ENCODE assay signal across 24 mouse cellular contexts in genomic region chr5:72839655-72840054, GRCm38 (mm10). TPM values are rescaled to one million over a fixed set of nuclear protein-coding genes. Genes with fewer than 3 reads are reported as not detected.
DNase-seq lines count a peak whose midpoint lies in the region; ATAC-seq lines count a peak whose summit lies in the region.
"Had no signal": no experiment of that assay in that cellular context is flagged by ENCODE, and none has a peak within 500 bp of the region (broad histone marks: within the 10 kb centered on the region; RNA-seq: fewer than 3 reads in every experiment).

No protein-coding gene starts in this region.

- peak; percentile 72 for DNase-seq in 416B (ENCODE audit: low read depth)
- DNase-seq in urinary bladder, postnatal 36 days (ENCODE audit: low spot score in 2 of 2) = no peak
- DNase-seq in liver = no peak
- DNase-seq: adrenal gland, postnatal 10 days; adrenal gland, postnatal 36 days; cerebellum, adult 2 months; cerebellum, adult 9-11 months; cerebellum, postnatal 25 days; forebrain, postnatal 0 days; gastrocnemius, adult 2 months; gastrocnemius, postnatal 14 days; heart, adult 2 months had no signal

- H3K27ac ChIP-seq in intestine, embryonic 15.5 days = no peak overlapping the region
- H3K27ac ChIP-seq: embryonic facial prominence, embryonic 12.5 days; embryonic facial prominence, embryonic 15.5 days; gastrocnemius, adult 2 months; heart, adult 2 months; heart, embryonic 10.5 days; heart, embryonic 13.5 days; hindbrain, embryonic 12.5 days had no signal

- no peaks in the 10 kb centered on the region for H3K27me3 ChIP-seq in megakaryocyte, embryonic 14.5 days (replicated peaks)
- H3K27me3 ChIP-seq in intestine, embryonic 15.5 days (replicated peaks) = no peaks in the 10 kb centered on the region
- H3K27me3 ChIP-seq: embryonic facial prominence, embryonic 12.5 days; embryonic facial prominence, embryonic 15.5 days; heart, embryonic 13.5 days; hindbrain, embryonic 12.5 days; hindbrain, embryonic 15.5 days had no signal

- ATAC-seq in megakaryocyte, adult 5-6 weeks (ENCODE audit: poor library complexity, severe bottlenecking) = no peak
- peak; percentile 49; the same call in 1 of the 2 replicates for ATAC-seq in intestine, embryonic 15.5 days
- peak; percentile 30; the same call in 1 of the 2 replicates for ATAC-seq in megakaryocyte progenitor cell, adult 5-6 weeks (replicated peaks; ENCODE audit: poor library complexity)
- ATAC-seq: CD4-positive, CD25-positive, alpha-beta regulatory T cell, adult 4 months; forebrain, embryonic 14.5 days; forebrain, postnatal 0 days had no signal

- peaks cover 71% of the 10 kb centered on the region for H3K4me1 ChIP-seq in megakaryocyte, embryonic 14.5 days
- peaks cover 4% of the 10 kb centered on the region; the same call in 1 of the 2 replicates for H3K4me1 ChIP-seq in intestine, embryonic 15.5 days (replicated peaks)
- H3K4me1 ChIP-seq: hindbrain, embryonic 12.5 days; hindbrain, embryonic 15.5 days had no signal

- H3K4me2 ChIP-seq in intestine, embryonic 15.5 days (replicated peaks) = no peak overlapping the region
- H3K4me2 ChIP-seq: embryonic facial prominence, embryonic 12.5 days; embryonic facial prominence, embryonic 15.5 days; heart, embryonic 13.5 days; hindbrain, embryonic 12.5 days; hindbrain, embryonic 15.5 days had no signal

- peaks cover 83% of the 10 kb centered on the region for H3K36me3 ChIP-seq in megakaryocyte, embryonic 14.5 days (replicated peaks; ENCODE audit: low read length)
- H3K36me3 ChIP-seq in intestine, embryonic 15.5 days = 0 out of 2 replicates have a peak, but pooled peaks cover 3% of the 10 kb centered on the region
- H3K36me3 ChIP-seq: embryonic facial prominence, embryonic 12.5 days; embryonic facial prominence, embryonic 15.5 days; hindbrain, embryonic 12.5 days; hindbrain, embryonic 15.5 days had no signal

- WGBS in intestine, embryonic 15.5 days = 76% methylated on average over 3 of the region's 3 CpGs

- no peak overlapping the region for H3K9ac ChIP-seq in intestine, embryonic 15.5 days
- H3K9ac ChIP-seq: embryonic facial prominence, embryonic 12.5 days; embryonic facial prominence, embryonic 15.5 days; forebrain, postnatal 0 days; heart, embryonic 13.5 days; hindbrain, embryonic 12.5 days; hindbrain, embryonic 15.5 days had no signal

- H3K4me3 ChIP-seq in megakaryocyte, embryonic 14.5 days (replicated peaks) = peak overlapping the region; percentile 51
- no peak overlapping the region for H3K4me3 ChIP-seq in intestine, embryonic 15.5 days (replicated peaks)
- H3K4me3 ChIP-seq: embryonic facial prominence, embryonic 12.5 days; embryonic facial prominence, embryonic 15.5 days; gastrocnemius, adult 2 months; heart, adult 2 months; heart, embryonic 10.5 days; heart, embryonic 13.5 days; hindbrain, embryonic 12.5 days; hindbrain, embryonic 15.5 days had no signal

- H3K9me3 ChIP-seq in megakaryocyte, embryonic 14.5 days = no peaks in the 10 kb centered on the region
- H3K9me3 ChIP-seq in intestine, embryonic 15.5 days = no peaks in the 10 kb centered on the region
- H3K9me3 ChIP-seq: embryonic facial prominence, embryonic 12.5 days; embryonic facial prominence, embryonic 15.5 days; heart, embryonic 10.5 days; hindbrain, embryonic 15.5 days had no signal

RNA-seq across cellular contexts. Expression of gene Tec, which starts 28.6 kb away (rescaled TPM):
- polyA plus RNA-seq in megakaryocyte, embryonic 14.5 days (2012; ENCODE audit: insufficient read depth, low replicate concordance) = 0.80 and 4.6 TPM in 2 replicates
- total RNA-seq in megakaryocyte, adult 5-6 weeks (2015) = 33.4 and 38.9 TPM in 2 replicates
- 56.6 and 64.5 TPM in 2 replicates for total RNA-seq in megakaryocyte, adult 5-6 weeks (2017)
- 12.8 and 13.0 TPM in 2 replicates for polyA plus RNA-seq in intestine, embryonic 15.5 days (2015; fragmentation: Nextera tagmentation; extraction: Ambion mirVana)
- 23.4 and 23.5 TPM in 2 replicates for total RNA-seq in megakaryocyte progenitor cell, adult 5-6 weeks (2015)
- total RNA-seq in megakaryocyte progenitor cell, adult 5-6 weeks (2017) = 33.4 and 42.2 TPM in 2 replicates
